Mouse (Mus musculus) midbrain, postnatal 0 days (tissue): ENCODE measurements at regions not wholly inside any gene's neighbourhood (a gene's known extent, or its start where the extent isn't known, plus 50 kb on each side); places are given as distances from the start of the nearest gene placed in this dataset.

ENCODE experiments used
- ATAC-seq: fragments of 200-750 bp; cut with Nextera tagmentation; 2 replicates; pipeline ENCODE4 v1.8.0; 2017; ENCODE audit warnings: moderate number of reproducible peaks, mild to moderate bottlenecking, moderate TSS enrichment, moderate library complexity; ENCODE audit not compliant: low FRiP score
- DNase-seq: peaks from one replicate; pipeline ENCODE4 v3.0.0-alpha.2; 2015; ENCODE audit warnings: low spot score
- H3K27ac ChIP-seq: fragments of 300-500 bp; sonication (generic); 2 replicates; pipeline ENCODE4 v1.5.1; 2014; ENCODE audit warnings: low read depth, mild to moderate bottlenecking, low read length, mixed read lengths
- H3K27me3 ChIP-seq: fragments of 300-500 bp; sonication (generic); 2 replicates; pipeline ENCODE4 v1.6.1; 2014; ENCODE audit warnings: low read length, control low read depth, mixed read lengths; ENCODE audit not compliant: insufficient read depth
- H3K36me3 ChIP-seq: fragments of 300-500 bp; sonication (generic); 2 replicates; pipeline ENCODE4 v1.6.1; 2014; ENCODE audit warnings: low read length, control low read depth, mixed read lengths; ENCODE audit not compliant: insufficient read depth
- H3K4me1 ChIP-seq: fragments of 300-500 bp; sonication (generic); 2 replicates; pipeline ENCODE4 v1.6.1; 2014; ENCODE audit warnings: mild to moderate bottlenecking, control low read depth, antibody characterized with exemption, low read length, mixed read lengths; ENCODE audit not compliant: insufficient read depth
- H3K4me2 ChIP-seq: fragments of 300-500 bp; sonication (generic); 2 replicates; pipeline ENCODE4 v1.6.1; 2014; ENCODE audit warnings: low read depth, mild to moderate bottlenecking, low read length, mixed read lengths; ENCODE audit not compliant: poor library complexity, severe bottlenecking
- H3K4me3 ChIP-seq: fragments of 300-500 bp; sonication (generic); 2 replicates; pipeline ENCODE4 v1.5.1; 2014; ENCODE audit warnings: low read depth, mild to moderate bottlenecking, low read length, moderate library complexity
- H3K9ac ChIP-seq: fragments of 300-500 bp; sonication (generic); replicated peaks from 2 replicates; pipeline ENCODE4 v1.6.1; 2014; ENCODE audit warnings: mild to moderate bottlenecking, low read length, moderate library complexity, mixed read lengths; ENCODE audit not compliant: poor library complexity, severe bottlenecking
- H3K9me3 ChIP-seq: fragments of 300-500 bp; sonication (generic); 2 replicates; pipeline ENCODE4 v1.6.1; 2016; ENCODE audit warnings: low read length, control low read depth
- CTCF ChIP-seq: IDR thresholded peaks from 2 replicates; pipeline ENCODE4 v1.5.1; 2016; ENCODE audit warnings: antibody characterized with exemption, mild to moderate bottlenecking
- WGBS: fragments of 180-500 bp; shearing (Covaris S2); extraction: QIAGEN DNeasy Blood & Tissue Kit; methylation state at CpG from one replicate; pipeline ENCODE4 v1.1.7; 2014; 5-methylcytosine and 5-hydroxymethylcytosine counted together

DNA sequence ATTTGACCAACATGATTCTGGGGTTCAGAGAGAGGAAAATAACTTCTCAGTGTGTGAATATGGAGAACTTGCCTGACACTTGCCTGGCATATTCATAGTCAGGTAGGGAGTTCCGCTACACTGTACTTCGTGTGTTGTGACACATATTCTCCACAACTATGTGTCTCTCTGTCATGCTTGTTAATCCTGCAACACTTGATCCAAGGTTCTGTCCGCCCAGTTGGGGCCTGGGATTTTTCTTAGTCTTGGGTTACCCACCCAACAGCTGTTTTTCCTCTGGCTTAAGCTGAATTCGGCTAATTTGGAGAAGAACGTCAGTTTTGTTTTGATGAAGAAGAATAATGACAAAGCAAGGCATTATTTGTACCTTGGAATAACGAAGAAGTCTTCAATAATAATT is 168.8 kb upstream of the Tnp1 start:
- Histone ChIP-seq H3K4me3 (no peak overlapping the region), H3K27me3 (no peaks in the 10 kb centered on the region), H3K9me3 (no peaks in the 10 kb centered on the region), H3K9ac (no peak overlapping the region), H3K4me2 (no peak overlapping the region), H3K4me1 (no peaks in the 10 kb centered on the region), H3K36me3 (no peaks in the 10 kb centered on the region), H3K27ac (no peak overlapping the region)
- 88% methylated on average over 6 of the region's 6 CpGs for WGBS
- ATAC-seq (no peak), DNase-seq (no peak)
- no peak for TF ChIP-seq CTCF

DNA sequence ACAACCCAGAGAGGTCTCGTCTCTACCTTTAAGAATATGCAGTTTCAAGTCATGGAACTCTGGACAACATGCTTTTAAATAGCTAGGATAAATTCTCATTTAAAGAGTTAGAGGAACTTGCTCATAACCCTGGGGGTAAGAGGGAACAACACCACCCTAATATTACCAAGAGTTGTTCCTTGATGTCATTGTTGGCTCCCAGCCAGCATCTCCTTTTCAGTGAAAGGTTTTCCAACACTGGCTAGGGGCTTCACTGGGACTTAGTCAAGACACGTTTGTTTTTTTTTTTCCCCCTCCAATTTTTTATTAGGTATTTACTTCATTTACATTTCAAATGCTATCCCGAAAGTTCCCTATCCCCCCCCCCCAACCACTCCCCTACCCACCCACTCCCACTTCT is 163.1 kb upstream of the Tnp1 start:
- no peak for TF ChIP-seq CTCF
- ATAC-seq: no peak
- no peak overlapping the region for H3K27ac ChIP-seq
- no peaks in the 10 kb centered on the region for H3K36me3 ChIP-seq
- no peak overlapping the region for H3K9ac ChIP-seq
- WGBS: 63% methylated on average over 3 of the region's 3 CpGs
- no peak overlapping the region for H3K4me3 ChIP-seq
- H3K4me2 ChIP-seq: no peak overlapping the region
- no peaks in the 10 kb centered on the region for H3K27me3 ChIP-seq
- 0 out of 2 replicates have a peak, but pooled peaks cover 3% of the 10 kb centered on the region for H3K9me3 ChIP-seq
- no peak for DNase-seq
- no peaks in the 10 kb centered on the region for H3K4me1 ChIP-seq

DNA sequence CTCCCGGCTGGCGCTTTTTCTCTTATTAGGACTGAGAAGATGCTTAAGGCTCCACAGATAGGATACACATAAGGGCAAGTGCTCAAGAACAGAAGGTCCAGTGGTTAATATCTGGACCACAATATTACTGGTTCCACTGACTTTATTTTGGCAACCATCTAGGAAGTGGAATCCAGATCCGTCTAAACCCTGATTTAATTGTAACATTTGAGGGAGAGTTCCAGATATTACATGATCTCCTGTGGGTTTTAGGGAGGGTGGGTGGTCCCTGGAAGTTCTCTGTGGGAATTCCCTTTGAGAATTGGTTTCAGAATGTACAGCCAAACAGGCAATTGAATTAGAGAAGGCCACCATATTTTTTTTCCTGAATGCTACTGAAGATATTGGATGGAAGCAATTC is 161.4 kb upstream of the Tnp1 start:
- Histone ChIP-seq H3K9me3 (0 out of 2 replicates have a peak, but pooled peaks cover 3% of the 10 kb centered on the region), H3K4me2 (no peak overlapping the region), H3K4me3 (no peak overlapping the region), H3K27me3 (no peaks in the 10 kb centered on the region), H3K9ac (no peak overlapping the region), H3K36me3 (no peaks in the 10 kb centered on the region), H3K27ac (no peak overlapping the region), H3K4me1 (no peaks in the 10 kb centered on the region)
- DNase-seq (no peak), ATAC-seq (no peak)
- no peak for TF ChIP-seq CTCF
- 94% methylated on average over 3 of the region's 3 CpGs for WGBS

DNA sequence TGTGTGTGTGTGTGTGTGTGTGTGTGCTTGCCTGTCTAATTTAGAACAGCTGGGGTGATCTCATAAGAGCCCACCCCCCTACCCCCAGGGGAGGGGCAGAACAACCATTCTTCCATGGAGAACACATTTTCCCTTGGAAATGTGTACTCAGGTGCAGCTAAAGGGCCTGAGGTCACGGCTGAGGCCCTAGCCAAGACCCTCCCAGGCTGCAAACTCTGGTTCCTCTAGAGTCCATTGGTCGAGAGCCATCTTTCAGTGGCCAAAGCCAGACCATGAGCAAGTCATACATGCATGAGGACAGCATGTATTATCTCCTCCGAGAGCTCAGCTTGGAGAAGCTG is 154.9 kb upstream of the Tnp1 start:
- no peak for TF ChIP-seq CTCF
- Histone ChIP-seq H3K9me3 (peaks cover 6% of the 10 kb centered on the region; the same call in 1 of the 2 replicates), H3K9ac (no peak overlapping the region), H3K36me3 (no peaks in the 10 kb centered on the region), H3K4me2 (no peak overlapping the region), H3K4me3 (no peak overlapping the region), H3K4me1 (no peaks in the 10 kb centered on the region), H3K27ac (no peak overlapping the region), H3K27me3 (no peaks in the 10 kb centered on the region)
- ATAC-seq (no peak), DNase-seq (peak; percentile 12)
- WGBS: 52% methylated on average over 3 of the region's 3 CpGs

DNA sequence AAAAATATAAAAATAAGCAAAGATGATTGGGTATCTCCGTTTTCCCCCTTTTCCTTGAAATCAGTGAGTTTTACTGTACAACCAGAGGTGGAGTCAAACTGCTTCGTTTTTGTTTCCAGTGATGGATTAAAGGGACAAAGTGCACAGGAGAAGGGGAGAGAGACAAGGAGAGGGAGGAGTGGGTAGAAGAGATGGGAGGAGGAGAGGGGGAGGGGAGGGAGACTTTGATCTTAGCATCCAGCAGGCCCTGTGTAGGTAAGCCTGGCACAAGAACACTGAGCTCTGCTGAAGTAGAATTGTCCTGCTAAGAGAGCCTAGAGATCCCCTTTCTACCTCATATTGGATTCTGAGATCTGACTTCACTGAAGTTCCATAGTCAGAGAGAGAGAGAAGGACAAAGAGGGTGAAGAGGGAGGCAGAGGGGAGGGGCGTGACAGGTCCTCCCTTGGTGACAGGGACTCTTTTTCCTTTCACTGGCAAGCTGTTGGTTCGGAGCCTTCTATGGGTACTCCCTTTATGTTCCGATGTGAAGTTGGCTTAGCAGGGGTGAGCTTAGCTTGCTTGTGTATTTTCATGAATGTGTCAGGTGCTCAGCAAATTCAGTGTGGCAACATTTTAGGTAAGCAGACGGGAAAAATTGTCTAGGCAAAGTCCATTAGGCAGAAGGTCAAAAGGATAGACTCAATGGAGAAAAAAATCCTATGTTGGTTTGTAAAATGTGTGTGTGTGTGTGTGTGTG is 154.4 kb upstream of the Tnp1 start:
- Histone ChIP-seq H3K27me3 (no peaks in the 10 kb centered on the region), H3K9ac (no peak overlapping the region), H3K9me3 (peaks cover 6% of the 10 kb centered on the region; the same call in 1 of the 2 replicates), H3K4me2 (no peak overlapping the region), H3K4me1 (no peaks in the 10 kb centered on the region), H3K4me3 (no peak overlapping the region), H3K36me3 (no peaks in the 10 kb centered on the region), H3K27ac (no peak overlapping the region)
- TF ChIP-seq CTCF: peak; percentile 8; the same call in 1 of the 2 replicates
- no peak for DNase-seq
- ATAC-seq: no peak
- 10% methylated on average over 6 of the region's 6 CpGs for WGBS

DNA sequence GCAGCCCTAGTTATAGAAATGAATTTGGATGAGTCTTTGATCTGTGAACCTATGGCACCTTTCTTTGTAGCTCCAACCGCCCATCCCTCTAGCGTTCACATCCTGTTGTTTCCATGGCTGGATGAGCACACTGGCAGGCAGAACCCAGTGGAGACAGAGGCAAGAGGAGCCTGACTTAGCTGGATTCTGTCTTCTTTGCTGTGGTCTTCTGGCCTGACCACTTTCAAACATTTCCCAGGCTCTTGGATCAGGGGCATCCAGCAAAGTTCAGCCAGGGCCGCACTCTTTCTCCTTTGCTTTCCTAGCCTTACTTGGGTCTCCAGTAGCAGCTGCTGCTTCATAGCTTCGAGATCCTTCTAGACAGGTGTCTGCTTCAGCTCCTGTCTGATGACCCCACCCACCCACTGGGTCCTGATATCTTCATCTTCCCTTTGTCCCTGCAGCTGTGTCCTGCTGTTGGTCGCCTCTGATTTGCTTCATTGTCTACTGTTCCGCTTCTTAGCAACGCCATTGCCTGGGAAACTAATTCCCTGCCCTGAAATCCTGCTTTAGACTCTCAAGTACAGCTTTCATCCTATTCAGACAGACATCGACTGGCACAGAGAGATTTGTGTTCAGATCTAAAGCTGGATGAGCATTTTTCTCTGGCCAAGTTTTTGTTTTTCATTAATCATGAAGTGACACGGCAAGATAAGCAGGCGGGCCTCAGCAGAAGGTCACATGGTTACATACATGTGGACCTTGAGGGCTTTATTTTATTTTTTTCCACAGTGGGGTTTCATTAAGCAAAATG is 153.6 kb upstream of the Tnp1 start:
- H3K4me1 ChIP-seq: no peaks in the 10 kb centered on the region
- 11% methylated on average over 10 of the region's 10 CpGs for WGBS
- no peaks in the 10 kb centered on the region for H3K36me3 ChIP-seq
- H3K27me3 ChIP-seq: no peaks in the 10 kb centered on the region
- peaks cover 5% of the 10 kb centered on the region; the same call in 1 of the 2 replicates for H3K9me3 ChIP-seq
- peak overlapping the region; percentile 13; the same call in 1 of the 2 replicates for H3K27ac ChIP-seq
- H3K4me3 ChIP-seq: no peak overlapping the region
- ATAC-seq (no peak), DNase-seq (peak; percentile 64)
- TF ChIP-seq CTCF: no peak; the same call in 1 of the 2 replicates
- H3K9ac ChIP-seq: no peak overlapping the region
- H3K4me2 ChIP-seq: no peak overlapping the region
